Mouse (Mus musculus): ENCODE measurements around the gene Slc1a5. TPM values are rescaled to one million over a fixed set of nuclear protein-coding genes. Genes with fewer than 3 reads are reported as not detected.

Slc1a5 gene
- 10 to 100 TPM; 51.8 to 55.1 TPM for total RNA-seq (2021)
- long read RNA-seq, experiment 1, transcript Slc1a5-201 (9 exons, 2,764 nt), result major isoform, 90 of 109 reads
- long read RNA-seq, experiment 1, transcript Slc1a5-202 (8 exons, 2,807 nt), result minor isoform, 5 of 109 reads
- long read RNA-seq, experiment 1, partial matches to known transcripts, result 7 of 109 reads
- long read RNA-seq, experiment 1, other reads (novel, unspliced or antisense), result 7 of 109 reads
- long read RNA-seq, experiment 2, transcript Slc1a5-202 (8 exons, 2,807 nt), result minor isoform, 12 of 116 reads
- long read RNA-seq, experiment 2, transcript Slc1a5-201 (9 exons, 2,764 nt), result major isoform, 88 of 116 reads
- long read RNA-seq, experiment 2, partial matches to known transcripts, result 6 of 116 reads
- long read RNA-seq, experiment 2, other reads (novel, unspliced or antisense), result 10 of 116 reads

DNA sequence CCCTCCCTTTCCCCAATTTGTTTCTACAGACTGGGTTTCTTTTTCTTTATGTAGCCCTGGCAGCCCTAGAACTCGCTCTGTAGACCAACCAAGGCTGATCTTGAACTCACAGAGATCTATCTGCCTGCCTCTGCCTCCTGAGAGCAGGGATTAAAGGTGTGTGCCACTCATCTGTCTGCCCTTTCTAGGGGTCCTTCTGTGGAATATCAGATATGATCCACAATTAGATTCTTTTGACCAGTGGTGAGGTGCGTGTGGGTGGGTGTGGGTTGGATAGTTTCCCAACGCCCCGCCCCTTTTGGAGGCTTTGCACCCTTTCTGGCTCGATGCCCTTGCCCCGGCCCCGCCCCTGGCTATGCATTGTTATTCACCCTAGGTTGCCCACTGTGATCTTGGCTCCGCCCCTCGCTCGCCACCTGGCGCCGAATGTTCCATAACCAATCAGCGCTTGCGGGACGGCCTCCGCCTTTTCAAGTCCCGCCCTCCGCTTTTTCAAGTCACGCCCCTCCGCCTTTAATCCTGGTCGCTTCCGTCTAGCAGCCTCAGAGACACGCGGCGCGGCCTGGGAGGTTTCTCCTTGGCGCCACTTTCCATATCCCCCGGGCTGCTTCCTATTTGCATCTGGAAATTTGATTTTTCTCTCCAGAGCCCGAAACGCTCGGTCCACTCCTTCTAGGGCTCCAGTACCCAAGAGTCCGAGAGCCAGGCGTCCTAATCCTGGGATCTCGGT lies at the start of gene Slc1a5:
TSS of gene Slc1a5 (plus strand) at position 516 of the 730 bp plus-strand sequence.
- peak; percentile 84 to 92 for DNase-seq (ENCODE audit: low spot score in 2 of 2)

DNA sequence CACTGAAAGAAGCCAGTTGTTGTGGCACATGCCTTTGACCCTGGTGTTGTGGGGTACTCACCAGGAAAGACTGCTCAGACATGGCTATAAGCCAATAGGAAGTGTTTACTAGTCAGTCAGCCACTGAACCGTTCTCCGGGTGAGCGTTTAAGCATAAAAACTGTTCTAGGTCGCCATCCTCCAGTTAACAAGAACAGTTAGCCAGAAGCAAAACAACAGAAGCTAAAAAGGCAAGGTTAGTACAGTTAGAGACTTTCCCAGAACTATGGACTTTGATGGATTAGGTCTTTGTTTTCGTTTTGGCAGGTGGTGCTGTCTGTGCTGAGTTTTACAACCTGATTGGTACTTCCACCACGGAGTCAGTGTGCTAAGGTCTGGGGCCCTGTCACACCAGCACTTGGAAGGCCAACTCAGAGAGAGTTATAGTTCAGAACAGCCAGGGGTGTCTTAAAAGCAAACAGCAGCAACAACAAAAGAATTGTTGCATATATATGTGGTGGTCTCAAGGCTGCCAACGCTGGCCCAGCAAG lies 49.2 kb upstream of the Slc1a5 start:
- DNase-seq (ENCODE audit: low spot score in 2 of 2), result no peak

DNA sequence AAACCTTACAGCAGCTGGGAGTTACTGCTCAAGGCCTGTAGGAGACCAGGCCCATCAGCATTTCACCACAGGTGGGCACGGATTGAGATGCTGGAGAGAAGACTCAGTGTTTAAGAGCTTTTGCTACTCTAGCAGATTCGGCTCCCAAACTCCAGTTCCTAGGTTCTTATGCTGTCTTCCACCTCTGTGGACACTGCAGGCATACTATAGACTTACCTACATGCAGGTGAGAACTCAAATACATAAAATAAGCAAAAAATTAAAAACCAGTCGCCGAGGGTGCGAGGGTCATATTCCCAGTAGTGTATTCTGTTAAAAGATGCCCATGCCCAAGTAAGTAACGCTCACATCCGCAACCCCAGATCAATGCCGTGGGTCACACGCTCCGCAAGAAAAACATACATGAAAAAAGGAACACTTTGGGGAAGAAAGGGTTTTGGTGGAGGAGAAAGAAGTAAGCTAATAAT lies 43.5 kb upstream of the Slc1a5 start:
- DNase-seq (ENCODE audit: low spot score in 2 of 2), result no peak

DNA sequence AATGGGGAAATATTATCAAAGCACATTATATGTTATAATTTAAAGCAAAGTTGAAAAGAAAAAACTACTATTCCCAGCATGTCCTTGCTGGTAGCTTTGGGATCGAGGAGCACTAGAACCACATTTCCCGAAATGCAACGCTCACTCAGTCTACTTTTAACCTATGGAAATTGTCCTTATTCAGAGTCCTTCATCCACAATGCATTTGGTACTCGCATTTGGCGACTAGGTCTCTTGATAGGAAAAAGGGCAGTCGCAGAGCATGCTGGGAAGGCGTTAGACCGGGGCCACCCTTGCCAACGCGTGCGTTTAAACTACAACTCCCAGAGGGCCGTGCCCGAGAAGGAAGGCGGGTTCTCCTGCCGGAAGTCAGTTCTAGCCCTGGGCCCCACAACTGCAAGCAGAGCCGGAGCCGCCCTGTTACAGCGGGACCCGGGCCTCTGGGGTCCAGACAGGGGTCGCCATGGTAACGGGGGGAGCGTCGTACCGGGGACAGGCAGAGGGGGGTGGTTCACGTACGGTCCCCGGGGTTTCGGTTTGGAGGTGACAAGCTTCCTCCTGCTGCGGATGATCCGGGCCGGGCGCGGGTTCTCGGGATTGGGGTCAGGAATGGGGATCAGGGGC lies 43.0 kb upstream of the Slc1a5 start, which contains the start of gene Ap2s1:
TSS of gene Ap2s1 (plus strand) at position 338 of the 624 bp plus-strand sequence.
- DNase-seq (ENCODE audit: low spot score in 2 of 2), result peak; percentile 86 to 96

DNA sequence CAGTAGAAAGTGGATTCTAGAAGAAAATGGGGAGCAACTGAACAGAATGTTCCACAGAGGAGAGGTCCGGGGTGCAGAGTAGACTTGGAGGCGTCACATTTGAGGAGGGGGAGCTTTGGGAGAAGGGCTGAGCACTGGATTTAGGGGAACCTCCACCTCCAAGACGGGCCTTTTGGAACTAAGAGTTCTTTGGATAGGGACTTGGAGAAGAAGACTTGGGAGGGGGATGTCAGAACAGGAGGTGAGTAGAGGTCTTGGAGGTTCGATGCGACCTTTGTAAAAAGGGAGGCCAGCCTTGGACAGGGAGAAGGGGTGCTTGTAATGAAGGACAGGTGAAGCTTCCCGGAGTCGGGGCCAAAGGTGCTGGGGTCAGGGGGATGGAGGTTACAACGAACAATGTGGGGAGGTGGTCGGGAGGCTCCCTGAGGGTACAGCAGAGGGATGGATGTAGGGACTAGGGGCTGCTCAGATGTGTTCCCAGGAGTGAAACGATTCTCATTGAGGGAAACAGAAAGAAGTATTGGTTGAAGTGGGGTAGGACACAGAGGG lies 42.0 kb upstream of the Slc1a5 start:
- no peak for DNase-seq (ENCODE audit: low spot score in 2 of 2)

DNA sequence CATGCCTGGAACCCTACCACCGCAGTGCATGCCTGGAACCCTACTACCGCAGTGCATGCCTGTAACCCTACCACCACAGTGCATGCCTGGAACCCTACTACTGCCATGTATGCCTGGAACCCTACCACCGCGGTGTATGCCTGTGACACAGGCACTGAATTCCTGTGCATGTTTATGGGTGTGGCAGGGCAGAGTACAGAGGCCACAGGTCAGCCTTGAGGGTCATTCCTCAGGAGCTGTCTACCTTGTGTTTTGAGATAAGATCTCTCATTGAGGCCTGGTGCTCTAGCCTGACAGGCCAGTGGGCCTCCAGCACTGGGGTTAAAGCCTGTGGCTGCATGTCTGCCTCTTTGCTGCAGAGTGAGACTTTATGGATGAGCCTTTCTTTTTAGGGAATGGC lies 35.8 kb upstream of the Slc1a5 start:
- DNase-seq (ENCODE audit: low spot score in 2 of 2), result no peak

DNA sequence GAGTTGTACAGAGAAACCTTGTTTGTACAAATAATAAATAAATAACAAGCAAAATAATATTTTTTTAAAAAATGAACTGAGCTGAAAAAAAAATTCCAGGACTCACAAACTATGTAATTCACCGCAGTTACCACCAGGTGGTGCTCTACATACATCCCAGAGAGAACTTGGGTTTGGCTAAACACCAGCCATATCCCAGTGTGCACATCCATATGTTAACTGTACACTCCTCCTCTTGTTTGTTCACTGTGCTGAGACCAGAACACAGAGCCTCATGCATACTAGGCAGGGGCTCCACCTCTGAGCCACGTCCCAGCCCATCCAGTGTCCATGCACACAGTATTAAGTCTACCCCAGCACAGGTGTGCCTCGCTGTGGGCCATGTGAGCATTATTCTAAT lies 35.0 kb upstream of the Slc1a5 start:
- peak in 1 of 2 experiments; percentile 52 for DNase-seq (ENCODE audit: low spot score in 2 of 2)

DNA sequence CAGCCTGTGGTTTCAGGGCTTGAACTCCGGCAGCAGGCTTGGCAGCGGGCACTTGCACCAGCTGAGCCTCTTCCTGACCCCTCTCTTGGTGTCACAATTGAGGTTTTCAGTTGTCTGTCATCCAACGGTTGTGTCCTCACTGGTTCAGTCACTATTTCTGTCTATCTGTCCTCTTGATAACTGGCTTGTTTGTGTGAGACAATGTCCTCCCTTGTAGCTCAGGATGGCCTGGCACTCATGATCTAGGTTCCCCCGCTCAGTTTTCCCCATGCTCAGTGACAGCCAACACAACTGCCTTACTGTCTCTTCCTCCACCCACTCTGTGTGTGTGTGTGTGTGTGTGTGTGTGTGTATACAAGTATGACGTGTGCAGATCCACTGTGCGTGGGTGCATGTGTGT lies 33.5 kb upstream of the Slc1a5 start:
- DNase-seq (ENCODE audit: low spot score in 2 of 2), result no peak

DNA sequence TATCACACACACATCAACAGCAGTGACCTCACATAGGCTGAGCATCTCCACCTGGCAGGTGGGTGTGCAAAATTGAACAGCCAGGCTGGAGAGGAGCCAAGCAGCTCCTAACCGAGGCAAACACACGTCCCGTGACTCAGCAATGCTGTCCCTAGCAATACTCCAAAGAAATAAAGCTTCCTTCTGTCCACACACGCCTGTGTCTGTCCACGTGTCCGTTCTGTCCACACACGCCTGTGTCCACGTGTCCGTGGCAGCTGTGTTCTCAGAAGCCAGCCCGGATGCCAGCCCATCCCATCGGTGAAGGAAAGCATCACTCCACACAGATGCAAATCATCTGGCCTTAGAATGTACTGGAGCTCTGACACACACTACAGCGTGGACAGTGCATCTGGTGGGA lies 29.1 kb upstream of the Slc1a5 start:
- DNase-seq (ENCODE audit: low spot score in 2 of 2), result no peak

DNA sequence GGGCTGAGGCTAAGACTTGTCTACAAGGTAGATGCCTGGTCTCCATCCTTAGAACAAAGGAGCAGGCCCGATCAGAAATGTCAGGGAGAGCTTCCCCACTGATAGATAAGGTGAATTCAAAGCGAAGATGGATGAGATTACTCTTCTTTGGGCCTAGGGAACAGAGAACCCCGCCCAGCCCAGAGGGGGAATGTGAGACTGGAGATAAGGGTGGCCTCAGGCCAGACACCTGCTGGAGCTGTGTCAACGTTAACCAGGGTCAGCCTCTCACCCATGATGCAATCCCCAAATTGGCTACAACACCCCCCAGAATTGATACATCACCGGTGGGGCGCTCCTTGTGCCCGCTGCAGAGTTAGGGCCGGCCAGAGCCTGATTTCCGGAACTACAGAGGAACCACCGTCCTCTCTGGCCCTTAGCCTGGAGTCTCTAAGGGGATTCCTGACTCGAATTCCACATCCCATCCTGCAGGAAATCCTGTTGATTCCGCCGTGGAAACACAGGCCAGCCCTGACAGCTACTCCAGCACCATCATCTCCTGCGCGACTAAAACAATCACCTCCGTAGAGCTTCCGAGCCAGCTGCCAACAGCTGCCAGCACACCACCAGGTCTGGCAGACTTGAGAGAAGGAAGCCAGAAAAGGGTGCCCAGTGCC lies 25.6 kb upstream of the Slc1a5 start:
- DNase-seq (ENCODE audit: low spot score in 2 of 2), result no peak

DNA sequence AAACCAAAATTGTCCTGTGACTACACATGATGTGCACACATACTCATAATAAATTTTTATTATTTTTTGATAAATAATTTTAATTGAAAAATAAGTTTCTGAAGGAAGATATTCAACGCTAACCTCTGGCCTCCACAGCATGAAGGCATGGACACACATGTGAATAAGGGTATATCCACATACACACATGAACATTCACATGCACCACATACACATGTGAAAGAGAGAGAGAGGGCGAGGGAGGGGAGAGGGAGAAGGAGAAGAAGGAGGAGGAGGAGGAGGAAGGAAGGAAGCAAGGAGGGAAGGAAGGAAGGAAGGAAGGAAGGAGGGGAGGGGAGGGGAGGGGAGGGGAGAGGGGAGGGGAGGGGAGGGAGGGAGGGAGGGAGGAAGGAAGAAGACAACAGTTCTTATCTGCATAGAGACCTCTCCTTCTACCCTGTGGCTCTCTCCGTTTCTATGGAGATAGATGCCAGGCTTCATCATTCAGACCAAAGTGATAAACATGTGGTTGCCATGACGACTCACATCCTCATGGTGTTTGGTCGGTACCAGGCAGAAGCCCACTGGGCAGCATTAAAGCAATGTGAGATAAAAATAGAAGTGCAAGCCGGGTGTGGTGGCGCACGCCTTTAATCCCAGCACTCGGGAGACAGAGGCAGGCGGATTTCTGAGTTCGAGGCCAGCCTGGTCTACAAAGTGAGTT lies 22.1 kb upstream of the Slc1a5 start:
- no peak for DNase-seq (ENCODE audit: low spot score in 2 of 2)

DNA sequence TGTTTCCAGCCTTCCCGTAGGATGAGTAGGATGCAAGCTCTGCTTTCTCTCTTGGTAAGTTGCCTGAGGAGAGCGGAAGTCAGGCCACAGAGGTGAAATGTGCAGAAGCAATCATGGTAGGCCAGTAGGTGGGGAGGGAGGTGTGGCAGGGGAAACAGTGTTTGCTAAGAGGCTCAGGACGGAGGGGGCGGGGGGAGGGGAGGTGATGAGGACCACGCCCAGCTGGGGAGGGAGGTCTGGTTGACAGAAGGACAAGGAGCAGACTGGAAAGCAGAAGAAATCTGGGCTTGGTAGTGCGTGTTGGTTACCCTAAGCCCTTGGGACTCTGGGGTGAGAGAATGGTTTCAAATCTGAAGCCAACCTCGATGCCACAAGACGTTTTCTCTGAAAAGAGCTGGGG lies 20.8 kb upstream of the Slc1a5 start:
- DNase-seq (ENCODE audit: low spot score in 2 of 2), result peak; percentile 31 to 60

DNA sequence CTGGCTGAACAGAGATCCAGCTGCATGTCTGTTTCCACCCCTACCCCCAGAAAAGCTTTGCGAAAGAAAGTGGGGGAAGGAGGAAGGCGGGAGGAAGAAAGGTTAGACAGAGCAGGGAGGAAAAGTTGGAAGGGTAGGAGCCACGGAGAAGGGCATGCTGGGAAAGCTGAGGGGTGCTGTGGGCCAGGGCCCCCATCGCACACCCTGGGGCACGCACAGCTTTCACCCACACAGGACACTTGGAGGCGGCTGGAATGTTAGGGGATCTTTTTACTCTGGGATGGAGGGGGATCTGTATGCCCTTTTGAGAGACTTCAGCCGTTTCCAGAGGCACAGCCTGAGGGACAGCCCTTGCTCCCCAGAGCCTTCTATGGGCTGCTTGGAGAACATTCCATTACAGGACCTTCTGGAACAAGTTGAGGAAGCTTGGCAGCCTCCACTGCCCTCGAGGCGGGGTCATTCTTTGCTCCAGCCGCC lies 20.1 kb upstream of the Slc1a5 start:
- peak; percentile 50 to 81 for DNase-seq (ENCODE audit: low spot score in 2 of 2)

DNA sequence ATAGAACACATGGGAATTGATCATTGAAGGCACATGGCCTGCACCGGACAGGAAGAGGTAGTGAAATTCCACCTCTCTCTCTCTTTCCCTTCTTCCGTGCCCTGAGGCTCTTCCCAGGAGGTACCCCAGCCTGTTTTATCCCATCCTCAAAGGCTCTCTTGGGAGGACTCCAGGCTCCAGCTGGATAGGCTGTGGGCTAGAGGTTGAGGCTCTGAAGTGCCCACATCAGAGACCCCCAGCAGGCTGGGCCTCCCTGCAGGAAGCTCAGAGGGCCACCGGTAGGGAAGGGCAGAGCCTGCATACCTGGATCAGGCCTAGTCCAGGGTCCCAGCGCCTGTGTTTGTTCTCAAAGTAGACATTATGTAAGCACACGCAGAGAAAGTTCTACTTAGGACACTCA lies 19.5 kb upstream of the Slc1a5 start:
- DNase-seq (ENCODE audit: low spot score in 2 of 2), result no peak

DNA sequence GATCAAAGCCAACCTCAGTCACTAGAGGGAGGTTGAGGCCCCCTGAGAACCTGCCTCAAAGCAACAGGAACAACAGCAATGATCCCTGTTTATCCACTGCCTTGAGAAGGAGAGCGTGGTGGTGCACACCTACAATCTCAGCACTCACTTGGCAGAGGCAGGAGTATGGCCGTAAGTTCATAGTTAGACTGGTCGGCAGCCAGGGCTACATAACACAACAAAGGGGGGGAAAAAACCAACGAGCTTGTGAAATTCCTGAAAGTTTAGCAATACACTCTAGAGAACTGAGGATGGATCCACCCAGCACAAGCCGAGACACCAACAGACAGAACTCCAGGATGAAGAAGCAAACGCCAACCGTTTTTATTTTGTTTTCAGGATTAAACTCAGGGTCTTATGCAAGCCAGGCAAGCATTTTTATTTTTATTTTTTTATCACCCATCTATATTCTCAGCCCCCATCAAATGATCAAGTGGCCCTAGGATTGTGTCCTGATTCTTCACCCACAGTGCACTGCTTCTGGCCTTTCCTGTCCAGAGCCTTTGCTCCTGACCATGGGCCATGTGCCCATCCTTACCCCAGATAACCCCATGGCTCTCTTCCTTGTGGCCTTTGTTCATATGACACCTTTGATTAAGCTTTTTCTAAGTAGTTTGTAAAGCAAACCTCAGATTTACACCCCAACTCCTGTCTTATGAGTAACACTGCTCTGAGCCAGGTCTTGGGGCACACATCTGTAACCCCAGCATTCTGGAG lies 17.5 kb upstream of the Slc1a5 start:
- peak in 1 of 2 experiments; percentile 41 for DNase-seq (ENCODE audit: low spot score in 2 of 2)

DNA sequence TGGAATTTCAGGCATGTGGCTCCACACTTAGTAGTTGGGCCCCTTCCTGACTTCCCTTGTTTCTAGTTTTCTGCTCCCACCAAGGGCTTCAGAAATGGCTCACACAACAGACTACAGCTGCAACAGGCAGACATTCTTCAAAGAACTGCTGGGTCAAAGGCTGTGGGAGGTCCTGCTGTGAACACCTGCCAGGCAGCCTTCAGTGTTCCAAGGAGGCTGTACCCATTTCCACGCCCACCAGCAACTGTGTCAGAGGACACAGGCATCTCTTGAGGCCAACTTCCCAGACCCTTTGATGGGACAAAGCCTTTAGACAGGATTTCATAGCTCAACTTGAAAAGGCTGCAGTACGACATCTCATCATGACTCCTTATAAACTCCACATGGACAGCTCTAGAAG lies 14.7 kb upstream of the Slc1a5 start:
- DNase-seq (ENCODE audit: low spot score in 2 of 2), result no peak

DNA sequence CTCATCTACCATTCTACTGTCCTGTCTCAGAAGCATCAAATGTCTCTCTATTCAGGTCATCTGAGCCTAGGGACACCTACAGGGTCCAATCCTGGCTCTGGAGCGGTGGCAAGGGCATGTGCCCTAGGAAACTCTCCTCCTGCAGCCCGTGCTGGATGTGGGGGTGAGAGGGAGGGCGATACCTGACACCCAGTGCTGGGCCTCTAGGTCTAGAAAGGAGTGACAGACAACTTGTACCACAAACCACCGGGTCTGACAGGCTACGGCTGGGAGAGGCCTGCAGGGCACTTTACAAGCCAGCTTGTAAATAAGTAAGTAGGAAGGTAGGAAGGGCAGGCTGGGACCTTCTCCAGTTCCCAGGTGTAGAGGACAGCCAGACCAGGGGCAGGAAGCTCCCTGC lies 5.3 kb upstream of the Slc1a5 start:
- no peak for DNase-seq (ENCODE audit: low spot score in 2 of 2)

DNA sequence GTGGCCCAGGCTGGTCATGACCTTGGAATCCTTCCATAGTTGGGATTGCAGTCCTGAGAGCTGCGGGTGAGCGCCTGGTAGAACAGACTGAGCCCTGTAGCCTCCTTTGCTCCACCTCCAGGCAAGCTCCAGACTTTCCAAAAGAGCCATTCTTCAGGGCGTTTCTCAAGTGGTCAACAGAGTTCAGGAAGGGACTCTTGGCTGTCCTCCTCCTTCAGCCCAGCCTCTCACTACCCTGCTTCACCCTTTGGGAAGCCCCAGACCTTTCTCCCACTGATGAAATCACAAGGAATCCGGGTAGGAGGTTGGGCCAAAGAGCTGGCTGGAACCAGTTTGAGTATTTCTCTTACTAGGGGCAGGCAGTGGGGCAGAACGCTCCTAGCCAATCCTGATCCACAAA lies 1.1 kb upstream of the Slc1a5 start:
- DNase-seq (ENCODE audit: low spot score in 2 of 2), result no peak

DNA sequence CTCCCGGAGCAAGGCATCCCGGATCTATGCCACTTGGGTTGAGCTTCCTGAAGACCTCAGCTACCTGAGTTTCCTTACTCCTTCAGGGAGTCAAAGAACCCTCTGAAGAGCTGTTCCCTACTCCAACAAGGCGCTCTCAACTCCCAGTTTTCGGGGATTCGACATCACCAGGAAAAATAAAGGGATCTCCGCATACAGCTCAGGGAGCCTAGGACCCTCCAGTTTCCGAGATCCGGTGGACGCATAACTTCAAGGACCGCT lies 345 bp downstream of the Slc1a5 start:
- no peak for DNase-seq (ENCODE audit: low spot score in 2 of 2)

All from gastrocnemius, postnatal 4 days (tissue).